Mouse (Mus musculus) liver, embryonic 15.5 days (tissue): ENCODE measurements around the gene 2510009E07Rik. TPM values are rescaled to one million over a fixed set of nuclear protein-coding genes. Genes with fewer than 3 reads are reported as not detected.

Source experiments
- ATAC-seq: fragments of 200-750 bp; cut with Nextera tagmentation; 2 replicates; pipeline ENCODE4 v1.8.0; 2017; ENCODE audit warnings: moderate number of reproducible peaks, mild to moderate bottlenecking, moderate library complexity; ENCODE audit not compliant: insufficient read depth
- H3K27ac ChIP-seq: fragments of 300-500 bp; sonication (generic); replicated peaks from 2 replicates; pipeline ENCODE4 v1.5.1; 2015; ENCODE audit warnings: mild to moderate bottlenecking, inconsistent platforms
- H3K27me3 ChIP-seq: fragments of 300-500 bp; sonication (generic); 2 replicates; pipeline ENCODE4 v1.6.1; 2015; ENCODE audit warnings: mild to moderate bottlenecking, inconsistent platforms
- H3K36me3 ChIP-seq: fragments of 300-500 bp; sonication (generic); replicated peaks from 2 replicates; pipeline ENCODE4 v1.6.1; 2015; ENCODE audit warnings: moderate library complexity, mild to moderate bottlenecking, inconsistent platforms
- H3K4me1 ChIP-seq: fragments of 300-500 bp; sonication (generic); replicated peaks from 2 replicates; pipeline ENCODE4 v1.6.1; 2015; ENCODE audit warnings: inconsistent platforms
- H3K4me2 ChIP-seq: fragments of 300-500 bp; sonication (generic); 2 replicates; pipeline ENCODE4 v1.6.1; 2015; ENCODE audit warnings: moderate library complexity, mild to moderate bottlenecking, inconsistent platforms
- H3K4me3 ChIP-seq: fragments of 300-500 bp; sonication (generic); replicated peaks from 2 replicates; pipeline ENCODE4 v1.5.1; 2015; ENCODE audit warnings: mild to moderate bottlenecking, inconsistent platforms
- H3K9ac ChIP-seq: fragments of 300-500 bp; sonication (generic); 2 replicates; pipeline ENCODE4 v1.6.1; 2015; ENCODE audit warnings: moderate library complexity, mild to moderate bottlenecking, inconsistent platforms
- H3K9me3 ChIP-seq: fragments of 300-500 bp; sonication (generic); replicated peaks from 2 replicates; pipeline ENCODE4 v1.6.1; 2016; ENCODE audit warnings: inconsistent platforms
- WGBS: fragments of 180-500 bp; shearing (Covaris S2); methylation state at CpG from one replicate; pipeline ENCODE4 v1.1.7; 2015; ENCODE audit warnings: mixed read lengths; ENCODE audit not compliant: insufficient replicate concordance; 5-methylcytosine and 5-hydroxymethylcytosine counted together
- polyA plus RNA-seq: library from polyadenylated mRNA; unstranded; fragments of >200 nt; fragmentation: Nextera tagmentation; extraction: Ambion mirVana; gene quantifications from 2 replicates; pipeline ENCODE4 v1.2.1, GENCODE M21; 2015

2510009E07Rik gene
- 3.0 TPM in 2 replicates for polyA plus RNA-seq

DNA sequence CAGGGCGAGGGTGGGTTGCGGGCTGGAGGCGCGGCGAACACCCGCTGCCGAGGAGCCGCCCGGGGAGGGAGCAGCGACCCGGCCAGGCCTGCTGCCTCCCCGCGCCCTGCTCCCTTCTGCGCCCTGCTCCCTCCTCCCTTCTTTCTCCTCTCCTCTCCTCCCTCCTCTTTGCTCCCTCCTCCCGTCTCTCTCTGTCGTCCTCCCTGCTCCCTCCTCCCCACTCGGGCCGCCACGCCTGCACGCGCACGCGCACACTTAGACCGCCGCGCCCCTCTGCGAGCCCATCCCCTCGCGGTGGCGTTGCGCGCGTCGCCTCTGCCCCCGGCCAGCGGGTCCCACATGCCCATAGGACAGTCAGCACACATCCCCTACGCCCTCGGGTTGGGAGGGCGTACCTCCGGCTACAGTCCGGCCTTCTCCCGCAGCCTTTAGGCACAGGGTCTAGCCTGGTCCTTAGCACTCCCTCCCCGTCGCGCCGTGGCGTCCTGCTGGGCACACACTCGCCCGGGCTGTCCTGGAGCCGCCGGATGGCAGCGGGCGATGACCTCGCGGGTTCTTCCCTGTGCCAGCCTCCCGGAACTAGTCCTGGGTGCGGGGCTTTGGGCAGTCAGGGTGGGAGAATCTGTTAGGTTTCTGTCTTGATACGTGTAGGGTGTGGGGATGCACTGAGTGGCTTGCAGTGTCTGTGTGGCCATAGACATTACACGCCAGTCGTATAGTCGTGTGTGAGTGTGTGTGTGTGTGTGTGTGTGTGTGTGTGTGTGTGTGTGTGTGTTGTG lies at the start of gene 2510009E07Rik:
Gene 2510009E07Rik, minus strand, starts transcription at position 203 of the 779 bp plus-strand sequence.
- H3K4me3 ChIP-seq: peak within 1 kb of the TSS; percentile 63
- H3K27ac ChIP-seq: peak within 1 kb of the TSS; percentile 36
- H3K36me3 ChIP-seq: no peaks in the 10 kb centered on the region
- H3K9ac ChIP-seq: peak within 1 kb of the TSS; percentile 56
- H3K4me1 ChIP-seq: peaks cover 5% of the 10 kb centered on the region; the same call in 1 of the 2 replicates
- H3K4me2 ChIP-seq: peak within 1 kb of the TSS; percentile 80
- no peaks in the 10 kb centered on the region for H3K9me3 ChIP-seq
- 1% methylated on average over 57 of the region's 61 CpGs for WGBS
- peaks cover 42% of the 10 kb centered on the region for H3K27me3 ChIP-seq
- ATAC-seq: peak; percentile 71

DNA sequence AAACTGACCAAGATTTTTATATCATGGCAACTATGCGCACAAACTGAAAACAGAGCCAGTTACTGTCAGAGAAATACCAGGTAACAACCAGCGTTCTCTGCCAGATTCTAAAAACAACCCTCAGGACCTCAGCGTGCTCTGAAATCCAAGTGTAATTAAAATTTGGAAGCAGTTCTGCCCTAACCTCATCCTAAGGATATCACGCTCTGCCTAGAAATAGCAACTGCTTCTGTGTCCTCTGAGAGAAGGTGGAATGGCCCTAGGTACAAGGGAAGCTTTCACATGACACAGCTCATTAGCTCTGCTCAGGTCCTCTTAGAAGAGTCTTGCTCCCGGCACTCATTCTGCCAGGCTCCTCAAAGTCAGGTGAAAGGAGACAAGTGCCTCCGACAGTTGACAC lies 48.9 kb upstream of the 2510009E07Rik start:
- WGBS: 78% methylated on average over 6 of the region's 6 CpGs
- no peak for ATAC-seq
- H3K4me1 ChIP-seq: peaks cover 18% of the 10 kb centered on the region
- H3K4me2 ChIP-seq: no peak overlapping the region
- no peaks in the 10 kb centered on the region for H3K9me3 ChIP-seq
- H3K4me3 ChIP-seq: no peak overlapping the region
- no peak overlapping the region for H3K27ac ChIP-seq
- H3K36me3 ChIP-seq: no peaks in the 10 kb centered on the region
- no peaks in the 10 kb centered on the region for H3K27me3 ChIP-seq
- H3K9ac ChIP-seq: no peak overlapping the region

DNA sequence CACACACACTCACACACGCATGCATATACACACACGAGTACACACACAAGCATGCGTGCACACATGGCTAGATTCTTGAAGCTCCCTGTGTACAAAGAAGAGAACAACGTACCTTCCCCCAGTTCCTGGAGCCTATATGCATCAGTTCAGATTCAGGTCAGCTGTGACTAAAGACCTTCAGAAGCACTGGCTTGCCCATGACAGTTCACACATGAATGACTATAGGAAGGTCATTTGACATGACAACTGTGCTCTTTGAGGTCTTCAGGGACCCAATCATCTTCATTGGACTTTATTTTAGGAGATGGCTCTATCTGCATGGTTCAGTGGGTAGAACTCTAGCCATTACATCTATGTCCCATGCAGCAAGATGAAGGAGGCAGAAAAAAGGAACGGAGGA lies 48.4 kb upstream of the 2510009E07Rik start:
- no peak overlapping the region for H3K4me2 ChIP-seq
- no peak for ATAC-seq
- WGBS: 68% methylated on average over 5 of the region's 5 CpGs
- no peaks in the 10 kb centered on the region for H3K27me3 ChIP-seq
- peaks cover 18% of the 10 kb centered on the region for H3K4me1 ChIP-seq
- H3K9ac ChIP-seq: no peak overlapping the region
- H3K9me3 ChIP-seq: no peaks in the 10 kb centered on the region
- peak overlapping the region; percentile 35; the same call in 1 of the 2 replicates for H3K27ac ChIP-seq
- no peaks in the 10 kb centered on the region for H3K36me3 ChIP-seq
- no peak overlapping the region for H3K4me3 ChIP-seq

DNA sequence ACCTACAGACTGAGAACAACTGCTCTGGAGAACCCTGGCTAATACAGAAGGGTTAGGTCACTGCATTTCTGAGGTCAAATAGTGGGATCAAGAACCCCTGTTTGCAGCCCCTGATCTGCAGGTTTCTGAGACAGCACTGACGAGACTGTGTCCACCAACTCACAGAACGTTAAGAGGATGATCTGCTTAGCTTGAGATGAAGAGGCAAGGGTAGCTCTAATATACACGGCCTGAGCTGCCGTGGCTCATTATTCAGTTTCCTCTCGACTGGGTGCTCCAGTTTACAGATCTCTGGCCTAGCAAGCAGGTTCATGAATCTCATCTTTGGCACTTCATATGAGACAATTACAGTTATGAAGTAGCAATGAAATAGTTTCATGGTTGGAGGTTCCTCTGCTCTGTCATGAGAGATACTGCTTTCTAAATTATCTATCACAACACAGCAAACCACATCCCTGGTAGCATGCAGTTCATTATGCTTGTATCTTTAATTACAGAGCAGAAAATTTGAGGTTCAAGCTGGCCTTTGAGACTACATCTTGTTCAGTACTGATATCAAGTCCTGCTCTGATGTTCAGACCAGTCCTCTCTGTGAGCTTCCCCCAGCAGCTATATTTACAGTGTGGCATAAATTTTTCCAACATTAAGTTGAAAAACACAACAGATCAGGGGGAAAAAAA lies 47.9 kb upstream of the 2510009E07Rik start:
- Histone ChIP-seq H3K9me3 (no peaks in the 10 kb centered on the region), H3K4me3 (no peak overlapping the region), H3K4me1 (peaks cover 18% of the 10 kb centered on the region), H3K4me2 (no peak overlapping the region), H3K27me3 (no peaks in the 10 kb centered on the region), H3K27ac (peak overlapping the region; percentile 35), H3K9ac (no peak overlapping the region), H3K36me3 (no peaks in the 10 kb centered on the region)
- 39% methylated on average over 5 of the region's 5 CpGs for WGBS
- ATAC-seq: peak; percentile 75

DNA sequence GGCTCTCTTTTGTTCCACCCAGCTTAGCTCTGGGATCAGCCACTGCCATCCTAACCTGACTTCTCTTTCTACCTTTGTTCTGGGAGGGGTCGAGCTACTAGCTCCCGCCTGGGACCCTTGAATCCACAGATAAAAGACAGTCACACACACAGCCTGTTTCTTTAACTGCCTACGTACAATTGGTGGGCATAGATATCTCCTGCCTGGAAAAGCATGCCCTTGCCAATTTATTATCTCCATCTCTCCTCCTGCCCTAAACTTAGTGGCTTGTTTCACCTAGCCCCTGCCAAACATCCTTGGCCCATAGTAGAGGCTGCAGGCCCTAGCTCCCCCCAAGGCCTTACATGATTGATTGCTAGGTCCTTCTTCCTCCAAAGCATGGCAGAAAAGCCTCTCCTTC lies 47.1 kb upstream of the 2510009E07Rik start:
- peak; percentile 60 for ATAC-seq
- Histone ChIP-seq H3K9me3 (no peaks in the 10 kb centered on the region), H3K27ac (peak overlapping the region; percentile 29; the same call in 1 of the 2 replicates), H3K27me3 (no peaks in the 10 kb centered on the region), H3K36me3 (no peaks in the 10 kb centered on the region), H3K4me1 (peaks cover 18% of the 10 kb centered on the region), H3K9ac (no peak overlapping the region), H3K4me2 (no peak overlapping the region), H3K4me3 (no peak overlapping the region)
- 15% methylated on average over 3 of the region's 3 CpGs for WGBS

DNA sequence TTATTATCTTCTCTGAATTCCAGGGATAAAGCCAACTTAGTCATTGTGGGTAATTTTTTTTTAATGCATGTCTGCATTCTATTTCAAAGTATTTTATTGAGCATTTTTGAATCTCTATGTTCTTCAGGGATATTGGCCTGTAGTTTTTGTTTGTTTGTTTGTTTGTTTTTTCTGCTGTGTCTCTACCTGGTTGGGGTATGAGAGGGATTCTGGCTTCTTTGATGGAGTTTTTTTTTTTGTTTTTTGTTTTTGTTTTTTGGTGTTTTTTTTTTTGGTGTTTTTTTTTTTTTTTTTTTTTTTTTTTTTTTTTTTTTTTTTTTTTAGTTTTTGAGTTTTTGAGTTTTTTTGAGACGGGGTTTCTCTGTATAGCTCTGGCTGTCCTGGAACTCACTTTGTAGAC lies 41.2 kb upstream of the 2510009E07Rik start:
- no peak for ATAC-seq
- no peak overlapping the region for H3K9ac ChIP-seq
- H3K4me3 ChIP-seq: no peak overlapping the region
- no peak overlapping the region for H3K4me2 ChIP-seq
- H3K9me3 ChIP-seq: no peaks in the 10 kb centered on the region
- 27% methylated on average over 1 of the region's 1 CpGs for WGBS
- H3K27ac ChIP-seq: no peak overlapping the region
- no peaks in the 10 kb centered on the region for H3K36me3 ChIP-seq
- H3K27me3 ChIP-seq: no peaks in the 10 kb centered on the region
- peaks cover 3% of the 10 kb centered on the region; the same call in 1 of the 2 replicates for H3K4me1 ChIP-seq

DNA sequence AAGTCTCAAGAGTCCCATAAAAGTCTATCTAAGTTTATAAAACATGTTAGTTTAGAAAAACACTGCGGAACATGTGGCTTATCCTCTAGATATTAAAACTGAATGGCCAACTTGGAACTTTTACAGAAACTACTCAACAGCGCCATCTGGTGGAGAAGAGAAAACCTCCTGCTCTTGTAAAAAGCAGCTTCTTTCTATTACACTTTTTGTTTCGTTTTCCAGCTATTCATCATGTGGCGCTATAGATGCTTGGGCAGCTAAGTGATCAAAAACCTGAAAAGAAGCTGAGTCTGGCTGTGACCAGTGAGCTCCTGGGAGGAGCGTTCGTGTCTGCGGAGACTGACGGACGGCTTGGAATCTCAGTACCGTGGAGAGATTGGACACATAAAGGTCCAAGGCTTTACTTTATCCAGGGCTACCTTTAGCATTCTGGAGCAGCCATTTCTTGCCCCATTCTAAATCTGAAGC lies 33.5 kb upstream of the 2510009E07Rik start:
- no peak for ATAC-seq
- Histone ChIP-seq H3K9ac (no peak overlapping the region), H3K27ac (no peak overlapping the region), H3K4me2 (peak overlapping the region; percentile 45), H3K27me3 (no peaks in the 10 kb centered on the region), H3K36me3 (no peaks in the 10 kb centered on the region), H3K9me3 (no peaks in the 10 kb centered on the region), H3K4me1 (no peaks in the 10 kb centered on the region; the same call in 1 of the 2 replicates), H3K4me3 (peak overlapping the region; percentile 39; the same call in 1 of the 2 replicates)
- 47% methylated on average over 10 of the region's 10 CpGs for WGBS

DNA sequence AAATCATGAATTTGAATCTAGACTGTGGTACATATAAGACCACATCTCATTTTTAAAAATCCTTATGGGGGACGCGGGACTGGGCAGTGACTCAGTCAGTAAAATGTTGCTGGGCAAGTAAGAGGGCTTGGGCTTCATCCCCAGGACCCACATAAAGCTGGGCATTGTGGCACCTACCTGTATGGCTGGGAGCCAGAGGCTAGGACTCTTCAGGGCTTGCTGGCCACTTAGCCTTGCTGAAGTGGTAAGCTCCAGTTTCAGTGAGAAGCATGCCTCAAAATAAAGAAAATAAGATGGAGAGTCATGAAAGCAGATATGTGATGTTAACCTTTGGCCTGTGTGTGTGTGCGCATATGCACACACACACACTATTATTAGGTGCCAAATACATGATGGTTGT lies 33.0 kb upstream of the 2510009E07Rik start:
- Histone ChIP-seq H3K9me3 (no peaks in the 10 kb centered on the region), H3K4me2 (no peak overlapping the region), H3K4me1 (no peaks in the 10 kb centered on the region; the same call in 1 of the 2 replicates), H3K27ac (no peak overlapping the region), H3K27me3 (no peaks in the 10 kb centered on the region), H3K9ac (no peak overlapping the region), H3K36me3 (no peaks in the 10 kb centered on the region), H3K4me3 (no peak overlapping the region)
- WGBS: 75% methylated on average over 3 of the region's 3 CpGs
- no peak for ATAC-seq

DNA sequence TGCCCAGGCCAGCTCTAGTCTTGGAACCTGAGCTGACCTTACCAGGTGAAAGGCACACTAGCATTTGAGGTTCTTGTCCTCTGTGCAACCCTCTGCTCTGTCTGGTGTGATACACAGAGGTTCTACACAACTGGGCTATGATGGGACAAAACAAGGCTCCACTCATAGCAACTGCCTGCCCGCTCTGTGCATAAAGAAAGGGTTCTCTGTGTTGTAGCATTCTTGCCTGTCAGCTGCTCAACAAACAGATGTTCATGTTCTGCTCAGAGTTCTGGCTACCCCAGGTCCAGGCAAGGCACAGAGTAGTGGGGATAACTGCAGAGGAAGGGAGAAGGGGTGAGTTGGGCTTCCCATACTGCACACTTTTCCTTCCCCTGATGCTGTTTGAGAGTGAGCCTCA lies 29.8 kb upstream of the 2510009E07Rik start:
- no peak for ATAC-seq
- Histone ChIP-seq H3K4me2 (no peak overlapping the region), H3K9ac (no peak overlapping the region), H3K4me1 (no peaks in the 10 kb centered on the region; the same call in 1 of the 2 replicates), H3K27me3 (no peaks in the 10 kb centered on the region), H3K36me3 (no peaks in the 10 kb centered on the region), H3K4me3 (no peak overlapping the region), H3K9me3 (no peaks in the 10 kb centered on the region), H3K27ac (no peak overlapping the region)
- 49% methylated on average over 1 of the region's 1 CpGs for WGBS

DNA sequence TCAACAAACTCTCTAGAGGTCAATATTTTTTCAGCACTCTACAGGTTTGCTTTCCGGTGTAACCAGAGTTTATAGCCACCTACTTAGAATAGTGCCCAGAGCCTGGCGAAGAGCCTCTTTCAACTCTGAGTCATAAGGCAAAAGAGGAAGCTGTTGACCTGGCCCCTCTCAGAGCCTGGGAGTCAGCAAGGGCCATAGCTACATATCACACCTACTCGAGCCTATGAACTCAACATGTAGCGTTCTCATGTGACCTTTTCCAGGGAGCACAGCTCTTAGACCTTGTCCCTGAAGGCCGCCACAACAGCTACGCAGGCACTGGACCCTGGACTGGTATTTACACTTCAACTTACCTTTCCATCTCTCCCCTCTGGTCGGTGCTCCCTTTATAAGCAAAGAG lies 25.3 kb upstream of the 2510009E07Rik start:
- Histone ChIP-seq H3K4me1 (no peaks in the 10 kb centered on the region), H3K36me3 (no peaks in the 10 kb centered on the region), H3K4me2 (no peak overlapping the region), H3K27me3 (no peaks in the 10 kb centered on the region), H3K9me3 (no peaks in the 10 kb centered on the region), H3K4me3 (no peak overlapping the region), H3K9ac (no peak overlapping the region), H3K27ac (no peak overlapping the region)
- ATAC-seq: no peak
- WGBS: 57% methylated on average over 7 of the region's 7 CpGs

DNA sequence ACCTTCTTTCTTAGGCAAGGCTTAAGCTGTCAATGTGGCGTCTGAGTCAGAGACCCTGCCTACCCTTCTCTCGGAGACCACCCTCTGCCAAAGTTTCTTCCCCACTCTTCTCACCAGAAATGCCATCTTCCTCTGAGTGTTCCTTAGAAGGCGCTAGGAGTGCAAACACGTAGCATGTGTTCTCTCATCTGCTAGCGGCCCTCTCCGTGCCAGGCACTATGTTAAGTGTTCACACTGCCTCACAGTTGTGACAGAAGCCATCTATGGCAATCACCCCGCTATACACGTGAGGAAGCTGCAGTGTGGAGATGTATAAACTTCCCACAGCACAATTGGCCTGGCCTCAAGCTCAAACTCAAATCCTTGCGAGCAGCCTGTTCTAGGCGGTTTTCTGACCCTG lies 20.1 kb upstream of the 2510009E07Rik start:
- no peaks in the 10 kb centered on the region for H3K4me1 ChIP-seq
- H3K4me3 ChIP-seq: no peak overlapping the region
- no peak overlapping the region for H3K4me2 ChIP-seq
- no peak overlapping the region for H3K27ac ChIP-seq
- H3K36me3 ChIP-seq: no peaks in the 10 kb centered on the region
- H3K27me3 ChIP-seq: no peaks in the 10 kb centered on the region
- 62% methylated on average over 10 of the region's 10 CpGs for WGBS
- H3K9me3 ChIP-seq: no peaks in the 10 kb centered on the region
- ATAC-seq: no peak
- H3K9ac ChIP-seq: no peak overlapping the region
